Mouse (Mus musculus): ENCODE data around the gene Ppp1r15b.

Gene Ppp1r15b

DNA sequence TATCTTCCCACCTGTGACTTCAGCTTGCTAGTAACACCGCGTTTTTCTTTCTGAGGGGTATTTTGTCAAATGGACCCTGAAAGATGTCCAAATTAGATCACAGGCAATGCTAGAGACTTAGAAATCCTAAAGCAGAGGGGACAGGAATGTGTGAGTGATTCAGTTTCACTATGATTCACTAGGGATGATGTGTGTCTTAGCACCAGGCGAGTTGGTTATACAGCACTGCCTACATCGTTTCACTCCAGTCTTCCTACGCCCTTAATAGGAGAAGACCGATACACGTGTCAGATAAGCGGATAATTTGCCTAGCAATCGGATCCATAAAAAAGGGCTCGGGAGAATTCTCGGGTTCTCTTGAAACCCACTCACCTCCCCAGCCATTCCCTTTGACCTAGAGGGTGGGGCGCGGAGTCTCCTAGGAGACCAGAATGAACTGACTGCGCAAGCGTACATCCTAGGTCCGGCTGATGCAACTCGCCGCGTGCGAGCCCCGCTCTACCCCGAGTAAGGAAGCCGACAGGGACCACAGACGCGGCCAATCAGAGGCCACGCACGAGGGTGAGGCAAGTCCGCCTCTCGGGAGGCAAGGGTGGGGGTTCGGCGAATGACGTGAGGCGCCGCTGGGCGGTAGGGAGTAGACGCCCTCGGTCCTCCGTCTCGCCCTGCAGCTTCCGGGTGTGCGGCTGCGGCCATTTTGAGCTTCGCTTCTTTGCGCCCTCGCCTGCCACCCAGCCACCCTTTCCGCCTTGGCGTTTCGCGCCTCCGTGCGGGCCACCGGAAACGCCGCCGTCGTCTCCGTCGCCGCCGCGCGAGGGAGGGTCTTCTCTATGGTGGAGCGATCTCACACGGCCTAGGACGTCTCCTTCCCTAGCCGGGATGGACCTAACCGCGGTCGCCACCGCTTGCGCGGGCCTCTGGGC, at the start of gene Ppp1r15b:
Gene Ppp1r15b, plus strand, starts transcription at position 506 of the 923 bp plus-strand sequence.
- DNase-seq (ENCODE audit: low read depth), result peak; percentile 93

DNA sequence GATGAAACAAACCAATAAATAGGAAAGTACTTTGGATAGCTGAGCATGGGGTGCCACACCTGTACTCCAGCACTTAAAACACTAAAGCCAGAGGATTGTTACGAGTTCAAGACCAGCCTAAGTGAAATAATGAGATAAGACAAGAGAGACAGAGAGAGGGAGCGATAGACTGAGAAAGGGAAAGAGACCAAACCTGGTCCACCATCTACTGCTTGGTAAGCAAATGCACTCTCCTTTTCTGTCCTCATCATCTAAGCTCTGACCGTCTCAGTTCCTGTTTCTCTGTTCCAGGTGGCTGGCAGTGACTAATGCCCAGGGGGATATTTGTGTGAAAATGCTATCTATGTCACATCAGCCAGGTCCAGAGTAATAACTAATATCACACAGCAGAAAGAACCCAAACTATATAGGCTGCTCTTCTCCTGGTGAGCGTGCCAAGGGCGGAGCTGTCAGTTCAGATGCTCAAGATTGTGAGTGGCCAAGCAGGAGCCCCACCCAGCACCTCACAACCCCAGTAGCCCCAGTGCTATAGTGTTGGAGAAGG, 47.9 kb upstream of the Ppp1r15b start:
- no peak for DNase-seq (ENCODE audit: low read depth)

DNA sequence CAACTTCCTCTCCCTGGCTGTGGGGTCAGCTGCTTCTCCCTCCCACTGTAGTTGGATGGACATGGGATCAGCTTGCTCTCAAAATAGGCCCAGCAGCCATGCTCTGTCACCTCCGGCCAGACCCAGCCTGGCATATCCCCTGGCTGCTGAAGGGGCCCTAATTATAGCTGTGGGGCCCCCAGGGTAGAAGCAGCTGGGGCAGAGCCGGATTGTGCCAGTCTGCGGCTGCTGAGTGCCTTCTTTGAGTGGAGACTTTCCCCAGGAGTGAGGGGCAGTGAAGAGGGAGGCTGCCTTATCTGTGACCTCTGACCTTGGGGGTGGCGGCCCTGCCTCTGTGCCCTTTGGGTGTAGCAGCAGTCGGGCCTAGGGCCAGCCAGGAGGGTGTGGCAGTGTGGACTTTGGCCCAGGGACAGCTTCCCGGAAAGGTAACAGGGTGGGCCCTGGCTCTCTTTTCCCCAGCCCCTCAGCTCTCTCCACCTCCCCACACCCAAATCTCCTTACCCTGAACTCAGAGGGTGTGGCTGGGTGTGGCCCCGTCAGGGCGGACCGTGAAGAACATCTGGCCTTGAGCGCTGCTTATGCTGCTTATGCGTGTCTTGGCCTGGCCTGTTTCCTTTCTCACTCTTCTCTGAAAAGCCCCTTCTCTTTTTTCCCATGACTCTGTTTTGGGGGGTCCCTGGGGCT, 46.9 kb upstream of the Ppp1r15b start:
- DNase-seq (ENCODE audit: low read depth), result no peak

DNA sequence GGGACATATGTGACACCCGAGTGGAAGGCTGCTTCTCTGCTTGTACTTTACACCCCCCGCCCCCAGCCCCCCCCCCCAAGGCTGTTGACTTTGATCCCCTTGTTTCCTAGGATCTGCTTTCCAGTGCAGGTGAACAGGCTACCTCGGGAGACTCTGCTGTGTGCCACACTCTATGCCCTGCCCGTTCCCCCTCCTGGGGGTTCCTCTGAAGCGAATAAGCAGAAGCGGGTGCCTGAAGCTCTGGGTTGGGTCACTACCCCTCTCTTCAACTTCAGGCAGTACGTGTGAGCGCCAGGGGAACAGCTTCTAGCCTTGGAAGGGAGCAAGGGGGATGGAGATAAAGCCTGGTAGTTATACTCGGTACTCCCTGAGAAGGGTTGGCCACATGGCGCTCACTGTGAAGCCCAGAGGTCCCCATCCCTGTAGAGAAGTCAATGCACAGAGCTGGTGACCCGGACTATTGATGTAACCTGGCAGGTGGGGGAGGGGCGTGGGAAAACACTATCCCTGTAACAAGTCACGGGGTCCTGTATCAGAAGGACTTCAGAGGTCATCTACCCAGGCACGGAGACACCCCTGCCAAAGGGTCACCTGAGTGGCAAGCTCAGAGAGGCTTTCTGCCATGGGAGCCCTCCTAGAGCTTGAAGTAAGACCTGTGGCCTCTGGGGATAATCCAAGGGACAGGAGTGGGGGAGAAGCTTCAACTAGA, 46.1 kb upstream of the Ppp1r15b start:
- DNase-seq (ENCODE audit: low read depth), result no peak

GRCm38 (mm10) chr1:133085417-133085742, 45.6 kb upstream of the Ppp1r15b start:
- no peak for DNase-seq (ENCODE audit: low read depth)

- no peak for DNase-seq (ENCODE audit: low read depth)
Observed at GRCm38 (mm10) chr1:133086804-133087203, 44.1 kb upstream of the Ppp1r15b start.

- peak; percentile 63 for DNase-seq (ENCODE audit: low read depth)
Observed at GRCm38 (mm10) chr1:133087206-133087905, 43.6 kb upstream of the Ppp1r15b start.

DNA sequence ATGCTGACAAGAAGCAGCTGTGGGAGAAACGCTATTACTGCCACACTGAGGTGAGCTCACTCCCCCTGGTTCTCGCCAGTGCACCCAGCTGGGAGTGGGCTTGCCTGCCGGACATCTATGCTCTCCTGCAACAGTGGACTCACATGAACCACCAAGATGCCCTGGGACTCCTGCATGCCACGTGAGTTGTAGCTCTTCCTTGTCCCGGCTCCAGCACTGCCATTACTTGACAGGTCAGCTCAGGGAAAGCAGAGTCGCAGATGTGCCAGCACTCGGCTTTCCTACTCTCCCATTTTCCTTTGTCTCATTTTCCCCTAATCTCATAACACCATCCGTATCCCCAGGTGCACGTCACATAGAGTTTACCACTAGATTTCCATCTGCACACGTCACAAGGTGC, 42.7 kb upstream of the Ppp1r15b start:
- no peak for DNase-seq (ENCODE audit: low read depth)

DNA sequence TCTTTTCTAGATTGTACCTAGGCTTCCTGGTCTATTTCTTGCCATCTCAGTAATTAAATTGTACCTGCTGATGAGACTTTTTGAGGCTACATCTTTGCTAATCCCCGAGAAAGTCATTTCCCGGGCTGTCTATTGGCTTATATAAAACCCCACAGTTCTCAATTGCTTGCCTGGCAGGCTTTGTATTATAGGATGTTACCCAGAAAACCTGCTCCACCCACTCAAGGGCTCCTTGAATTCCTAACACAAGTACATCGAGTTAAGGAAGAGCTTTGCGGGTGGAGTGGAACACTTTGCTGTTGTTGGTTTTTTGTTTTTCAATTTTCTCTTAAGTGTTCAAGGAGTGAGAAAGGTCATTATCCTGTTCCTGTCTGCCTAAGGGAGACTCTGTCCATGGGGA, 41.5 kb upstream of the Ppp1r15b start:
- no peak for DNase-seq (ENCODE audit: low read depth)

GRCm38 (mm10) chr1:133090641-133091040, 40.3 kb upstream of the Ppp1r15b start:
- DNase-seq (ENCODE audit: low read depth), result no peak

DNA sequence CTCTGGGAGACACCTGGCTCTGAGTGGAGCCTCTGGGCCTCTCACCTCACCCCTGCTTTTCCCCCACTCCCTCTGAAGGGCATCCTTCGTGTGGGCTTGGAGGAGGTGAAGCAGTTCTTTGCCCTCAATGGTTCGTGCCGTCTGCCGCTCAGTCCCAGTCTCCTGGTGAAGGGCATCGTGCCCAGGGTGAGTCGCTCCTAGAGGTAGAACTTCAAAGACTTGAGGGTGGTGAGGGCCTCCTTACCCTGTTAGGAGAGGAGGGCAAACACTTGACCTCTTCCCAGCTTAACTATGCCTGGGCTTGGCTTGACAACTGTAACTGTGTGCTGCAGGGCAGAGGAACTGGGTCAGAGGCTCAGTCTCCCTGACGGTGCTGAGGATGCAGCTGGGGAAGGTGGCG, 39.5 kb upstream of the Ppp1r15b start:
- DNase-seq (ENCODE audit: low read depth), result no peak

GRCm38 (mm10) chr1:133093719-133094118, 37.2 kb upstream of the Ppp1r15b start:
- DNase-seq (ENCODE audit: low read depth), result no peak

GRCm38 (mm10) chr1:133100980-133101798, 29.8 kb upstream of the Ppp1r15b start:
- peak; percentile 56 for DNase-seq (ENCODE audit: low read depth)

- no peak for DNase-seq (ENCODE audit: low read depth)
Observed at GRCm38 (mm10) chr1:133102108-133102507, 28.8 kb upstream of the Ppp1r15b start.

DNA sequence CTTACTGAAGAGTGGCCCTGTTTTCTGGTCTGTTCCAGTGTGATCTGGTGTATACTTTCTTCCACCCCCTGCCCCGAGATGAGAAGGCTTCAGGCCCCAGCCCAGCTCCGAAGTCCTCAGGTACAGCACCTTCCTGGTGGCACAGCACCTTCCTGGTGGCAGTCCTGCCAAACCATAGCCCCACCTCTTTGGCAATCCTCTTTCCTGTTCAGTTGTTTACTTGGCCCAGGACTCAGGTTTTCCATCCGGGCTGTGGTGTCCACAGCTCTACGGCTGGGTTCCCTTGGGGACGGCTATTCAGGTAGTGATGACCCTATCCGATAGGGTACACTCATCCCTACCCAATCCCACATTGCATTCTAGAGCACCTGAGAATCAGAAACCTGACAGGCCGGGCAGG, 27.6 kb upstream of the Ppp1r15b start:
- DNase-seq (ENCODE audit: low read depth), result no peak

- DNase-seq (ENCODE audit: low read depth), result no peak
Observed at GRCm38 (mm10) chr1:133103871-133104270, 27.1 kb upstream of the Ppp1r15b start.

GRCm38 (mm10) chr1:133116108-133116507, 14.8 kb upstream of the Ppp1r15b start:
- DNase-seq (ENCODE audit: low read depth), result no peak

DNA sequence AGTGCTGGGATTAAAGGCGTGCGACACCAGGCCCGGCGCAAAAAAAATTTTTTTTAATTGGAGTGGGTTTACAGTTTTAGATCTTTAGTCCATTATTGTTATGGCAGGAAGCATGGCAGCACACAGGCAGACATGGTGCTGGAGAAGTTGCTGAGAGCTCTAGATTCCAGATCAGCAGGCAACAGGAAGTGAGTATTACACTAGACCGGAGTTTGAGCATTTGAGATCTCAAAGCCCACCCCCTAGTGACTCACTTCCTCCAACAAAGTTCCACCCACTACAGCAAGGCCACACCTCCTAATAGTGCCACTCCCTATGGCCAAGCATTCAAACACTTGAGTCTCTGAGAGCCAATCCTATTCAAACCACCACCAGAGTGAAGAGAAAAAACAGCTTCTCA, 12.8 kb upstream of the Ppp1r15b start:
- DNase-seq (ENCODE audit: low read depth), result no peak

GRCm38 (mm10) chr1:133118844-133119243, 12.1 kb upstream of the Ppp1r15b start:
- DNase-seq (ENCODE audit: low read depth), result no peak

DNA sequence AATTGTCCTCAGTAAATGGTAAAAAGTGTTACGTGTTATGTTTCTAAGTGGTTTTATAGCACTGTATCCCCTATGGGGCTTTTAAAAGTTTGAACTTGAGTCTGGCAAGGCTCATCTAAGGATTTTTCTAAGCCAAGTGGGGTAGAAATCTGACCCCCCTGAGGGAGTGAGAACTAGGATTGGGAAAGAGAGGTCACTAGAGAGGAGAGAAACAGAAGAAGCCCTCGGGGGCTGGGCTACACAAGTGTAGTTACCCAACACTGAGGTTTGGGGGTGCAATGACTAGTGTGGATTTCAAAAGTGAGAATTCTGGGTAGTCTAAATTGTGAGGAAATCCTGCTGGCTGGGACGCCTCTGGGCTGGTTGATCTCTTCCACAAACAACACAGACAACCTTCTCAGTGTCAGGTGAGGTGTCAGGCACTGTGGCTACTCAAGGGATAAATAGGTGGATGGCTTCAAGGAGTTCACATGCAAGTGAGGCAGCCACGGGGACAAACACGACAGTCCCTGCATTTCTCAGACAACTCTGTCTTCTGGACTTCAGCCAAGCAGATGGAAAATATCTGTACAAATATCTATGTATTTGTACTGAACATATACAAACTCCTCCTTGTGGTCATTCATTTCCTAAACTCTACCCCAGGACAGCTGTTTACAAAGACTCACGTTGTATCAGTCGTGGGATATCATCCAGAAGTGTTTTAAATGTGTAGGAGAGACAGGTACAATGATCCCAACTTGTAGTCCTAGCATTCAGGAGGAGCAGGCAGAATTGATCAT, 10.8 kb upstream of the Ppp1r15b start:
- DNase-seq (ENCODE audit: low read depth), result no peak
